Mouse (Mus musculus) macrophage (primary cell): Measurements from ENCODE around the gene St5. TPM values are rescaled to one million over a fixed set of nuclear protein-coding genes. Genes with fewer than 3 reads are reported as not detected.
A peak's percentile ranks its signal among the peaks of the same experiment; 100 is the strongest.

Experiments used
- H3K27ac ChIP-seq: fragments of 350-480 bp; formaldehyde crosslinking; 2 replicates; pipeline ENCODE4 v1.9.0; 2021
- H3K36me3 ChIP-seq: fragments of 350-480 bp; formaldehyde crosslinking; 2 replicates; pipeline ENCODE4 v1.9.0; 2021; ENCODE audit errors: inconsistent target
- H3K4me3 ChIP-seq: fragments of 350-480 bp; formaldehyde crosslinking; 2 replicates; pipeline ENCODE4 v1.9.0; 2021; ENCODE audit errors: inconsistent target
- H3K79me2 ChIP-seq: fragments of 350-480 bp; formaldehyde crosslinking; 2 replicates; pipeline ENCODE4 v1.9.0; 2021; ENCODE audit errors: inconsistent target
- WGBS: methylation state at CpG from one replicate; pipeline ENCODE4 v1.1.7; 2026; ENCODE audit warnings: inconsistent platforms; ENCODE audit not compliant: missing documents; 5-methylcytosine and 5-hydroxymethylcytosine counted together
- polyA plus RNA-seq: library from polyadenylated mRNA; stranded (reverse); fragments of 250-400 nt; gene quantifications from 3 replicates; pipeline ENCODE4 v1.2.4, GENCODE M21; 2018; ENCODE audit warnings: inconsistent platforms

St5 gene
- polyA plus RNA-seq, 1 experiment from 2014 or later: 0.98 TPM

DNA sequence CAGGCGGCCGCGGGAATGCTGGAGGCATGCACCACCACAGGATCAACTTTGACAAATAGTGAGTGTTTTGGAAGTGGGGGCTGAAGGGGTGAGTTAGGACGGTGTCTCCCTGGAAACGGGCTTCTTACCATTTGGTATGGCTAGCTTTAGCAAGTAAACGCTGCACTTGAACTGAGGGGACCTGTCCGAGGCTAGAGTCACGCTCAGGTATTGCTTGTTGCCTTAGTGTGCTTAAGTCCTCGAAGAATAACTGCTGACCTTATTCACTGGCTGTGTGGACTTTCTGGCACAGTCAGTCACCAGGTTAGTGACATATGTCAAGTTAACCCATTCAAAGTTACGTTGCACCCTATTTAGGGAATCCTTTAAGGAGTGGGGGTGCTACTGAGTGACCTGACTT lies 183.5 kb downstream of the St5 start:
- peak overlapping the region; percentile 88 for H3K4me3 ChIP-seq
- peaks cover 30% of the 10 kb centered on the region for H3K36me3 ChIP-seq
- H3K79me2 ChIP-seq: peaks cover 20% of the 10 kb centered on the region
- H3K27ac ChIP-seq: peak overlapping the region; percentile 59
- 8% methylated on average over 10 of the region's 10 CpGs for WGBS

DNA sequence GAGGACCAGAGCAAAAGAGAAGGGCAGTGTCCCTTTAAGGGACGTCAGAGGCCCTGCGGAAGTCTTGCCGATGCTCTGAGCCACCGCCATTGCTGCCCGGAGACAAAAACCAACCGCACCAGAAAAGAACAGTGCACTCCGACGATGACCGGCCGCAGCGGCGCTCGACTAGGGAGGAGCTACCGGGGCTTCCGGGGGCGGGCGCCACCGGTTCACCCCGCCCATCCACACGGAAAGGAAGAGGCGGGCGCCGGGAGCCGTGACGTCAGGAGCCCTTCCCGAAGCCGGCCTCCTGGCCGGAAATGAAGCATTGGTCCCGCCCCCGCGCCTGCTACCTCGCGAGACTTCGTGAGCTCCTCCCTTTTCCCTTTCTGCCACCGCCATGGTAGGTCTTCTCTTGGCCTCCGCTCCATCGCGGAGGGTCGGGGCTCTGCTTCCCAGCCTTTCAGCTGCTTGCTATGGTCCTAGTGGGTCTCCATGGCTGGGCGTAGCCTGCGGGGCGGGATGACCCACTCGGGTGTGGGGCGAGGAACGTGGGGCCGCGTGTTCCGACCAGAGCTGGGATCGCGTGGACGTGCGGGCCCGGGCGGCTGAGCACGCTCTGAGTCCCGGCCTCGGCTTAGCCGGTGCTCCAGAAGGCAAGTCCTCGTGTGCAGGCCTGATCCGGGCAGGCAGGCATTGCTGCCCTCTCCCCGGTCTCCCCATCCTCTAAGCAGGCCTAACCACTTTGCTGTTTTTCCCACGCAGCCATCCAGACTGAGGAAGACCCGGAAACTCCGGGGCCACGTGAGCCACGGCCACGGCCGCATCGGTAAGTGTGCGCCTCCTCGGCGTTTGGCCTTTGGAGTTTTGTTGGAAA lies 184.3 kb downstream of the St5 start, which contains the start of gene Rpl27a:
Rpl27a (plus strand) TSS at position 310 of the 859 bp plus-strand sequence.
- WGBS: 1% methylated on average over 57 of the region's 72 CpGs
- H3K27ac ChIP-seq: peak within 1 kb of the TSS; percentile 86
- H3K79me2 ChIP-seq: peaks cover 20% of the 10 kb centered on the region

DNA sequence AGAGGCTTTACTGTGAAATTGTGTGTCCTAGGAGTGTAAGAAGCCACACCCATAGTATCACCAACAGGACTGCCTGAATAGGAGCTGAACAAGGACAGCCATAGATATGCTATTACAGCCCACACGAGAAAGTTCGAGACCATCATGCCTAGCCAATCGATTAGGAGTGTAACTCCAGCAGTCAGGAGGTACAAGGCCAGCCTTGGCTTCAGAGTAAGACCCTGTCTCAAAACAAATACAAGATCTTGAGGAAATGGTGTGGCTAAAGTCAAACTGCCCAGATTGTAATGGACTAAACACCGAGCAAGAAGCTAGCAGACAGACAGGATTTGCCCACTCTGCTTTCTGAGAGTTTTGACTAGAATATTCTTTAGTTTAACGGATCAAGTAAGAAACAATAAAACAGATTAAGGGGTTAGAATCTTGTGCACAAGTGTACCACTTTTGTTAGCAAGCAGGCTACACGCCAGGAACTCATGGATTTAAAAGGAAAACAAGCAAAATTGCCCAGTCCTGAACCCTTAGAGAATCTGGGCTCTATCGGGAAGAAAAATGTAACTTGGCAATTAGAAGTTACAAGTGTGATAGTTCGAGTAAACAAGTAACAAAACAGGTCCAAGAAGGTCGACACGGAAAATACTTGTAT lies 185.2 kb downstream of the St5 start:
- H3K4me3 ChIP-seq: peak overlapping the region; percentile 55
- peaks cover 20% of the 10 kb centered on the region for H3K79me2 ChIP-seq
- H3K27ac ChIP-seq: peak overlapping the region; percentile 86
- 38% methylated on average over 10 of the region's 10 CpGs for WGBS
- peaks cover 22% of the 10 kb centered on the region for H3K36me3 ChIP-seq

More for the DNA sequence above, 184.3 kb downstream of the St5 start, which contains the start of gene Rpl27a:
- Histone ChIP-seq H3K36me3 (peaks cover 30% of the 10 kb centered on the region), H3K4me3 (peak within 1 kb of the TSS; percentile 88)

- WGBS: 68% methylated on average over 3 of the region's 3 CpGs
These were observed 186.9 kb downstream of the St5 start for GRCm38 (mm10) chr7:109516500-109516899.

DNA sequence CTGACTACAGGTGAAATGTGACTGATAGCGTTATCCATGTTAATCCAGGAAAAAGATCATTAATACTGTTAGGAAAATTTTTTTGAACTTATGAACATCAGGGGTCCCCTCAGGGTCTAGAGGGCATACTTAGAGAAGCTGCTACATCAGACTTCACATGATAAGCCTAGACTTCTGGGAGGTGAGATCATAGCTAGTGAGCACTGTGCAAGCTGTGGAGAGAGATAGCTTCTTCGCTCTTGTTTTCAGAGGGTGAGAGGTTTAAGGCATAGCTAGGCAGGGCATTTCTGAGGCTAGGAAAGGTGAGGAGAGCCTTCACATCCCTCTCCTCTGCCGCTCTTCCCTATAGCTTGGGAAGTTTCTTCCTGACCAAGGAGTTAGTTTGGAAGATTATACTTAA lies 191.6 kb downstream of the St5 start:
- 85% methylated on average over 3 of the region's 3 CpGs for WGBS
- Histone ChIP-seq H3K4me3 (no peak overlapping the region), H3K27ac (no peak overlapping the region), H3K36me3 (no peaks in the 10 kb centered on the region), H3K79me2 (no peaks in the 10 kb centered on the region)

More at GRCm38 (mm10) chr7:109516500-109516899, 186.9 kb downstream of the St5 start:
- Histone ChIP-seq H3K27ac (no peak overlapping the region), H3K36me3 (peaks cover 6% of the 10 kb centered on the region; the same call in 1 of the 2 replicates), H3K4me3 (no peak overlapping the region), H3K79me2 (peaks cover 20% of the 10 kb centered on the region)

- Histone ChIP-seq H3K27ac (no peak overlapping the region), H3K36me3 (no peaks in the 10 kb centered on the region), H3K4me3 (no peak overlapping the region), H3K79me2 (no peaks in the 10 kb centered on the region)
- 21% methylated on average over 2 of the region's 2 CpGs for WGBS
These were observed 192.6 kb downstream of the St5 start for GRCm38 (mm10) chr7:109510799-109511198.

- no peaks in the 10 kb centered on the region for H3K79me2 ChIP-seq
- H3K27ac ChIP-seq: no peak within 1 kb of the TSS
- H3K36me3 ChIP-seq: no peaks in the 10 kb centered on the region
- 93% methylated on average over 4 of the region's 4 CpGs for WGBS
- H3K4me3 ChIP-seq: no peak within 1 kb of the TSS
These were observed 195.4 kb downstream of the St5 start, which contains the start of gene Trim66 for GRCm38 (mm10) chr7:109508034-109508433. TSS of gene Trim66 (minus strand) at chr7:109508134.

DNA sequence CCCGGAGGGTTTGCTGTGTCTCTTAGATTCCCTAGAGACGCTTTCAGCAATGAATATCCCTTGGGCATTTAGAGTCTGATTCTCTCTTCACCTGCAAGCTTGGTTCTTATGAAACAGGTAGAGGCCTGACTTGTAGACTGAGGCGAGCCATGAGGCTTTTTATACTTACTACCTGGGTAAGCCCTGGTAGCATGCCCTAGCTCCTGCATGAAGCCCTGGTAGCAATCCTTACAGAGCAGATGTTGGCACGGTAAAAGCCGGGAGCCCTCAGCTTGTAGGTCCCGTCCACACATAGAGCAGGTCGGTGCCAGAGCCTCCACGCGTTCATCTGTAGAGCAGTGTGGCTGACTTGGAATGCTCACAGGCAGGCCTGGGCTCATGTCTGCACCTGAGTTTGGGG lies 195.8 kb downstream of the St5 start:
- H3K36me3 ChIP-seq: no peaks in the 10 kb centered on the region
- no peak overlapping the region for H3K27ac ChIP-seq
- no peak overlapping the region for H3K4me3 ChIP-seq
- H3K79me2 ChIP-seq: no peaks in the 10 kb centered on the region
- WGBS: 95% methylated on average over 9 of the region's 9 CpGs

DNA sequence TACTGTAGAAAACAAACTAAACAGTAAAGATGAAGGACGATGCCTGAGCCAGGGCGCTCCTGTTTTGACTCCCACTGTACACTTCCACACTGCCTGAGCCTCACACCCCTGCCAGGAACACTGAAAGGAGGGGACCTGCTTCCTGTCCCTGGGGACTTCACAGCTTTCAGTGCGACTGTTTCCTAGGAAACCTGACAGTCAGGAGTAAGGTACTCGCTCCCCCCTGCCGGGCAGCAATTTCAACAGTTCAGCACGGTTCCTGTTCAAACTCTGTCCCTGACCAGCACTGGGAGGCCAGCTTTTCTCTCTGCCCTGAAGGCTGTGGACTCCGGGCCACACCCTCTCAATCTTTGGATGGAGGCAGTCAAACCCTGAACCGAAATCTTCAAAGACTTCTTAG lies 196.3 kb downstream of the St5 start:
- Histone ChIP-seq H3K27ac (no peak overlapping the region), H3K79me2 (no peaks in the 10 kb centered on the region), H3K36me3 (no peaks in the 10 kb centered on the region), H3K4me3 (no peak overlapping the region)
- 54% methylated on average over 8 of the region's 8 CpGs for WGBS

- Histone ChIP-seq H3K4me3 (no peak overlapping the region), H3K27ac (no peak overlapping the region), H3K79me2 (no peaks in the 10 kb centered on the region), H3K36me3 (no peaks in the 10 kb centered on the region)
- 93% methylated on average over 4 of the region's 4 CpGs for WGBS
These were observed 205.9 kb downstream of the St5 start for GRCm38 (mm10) chr7:109497507-109497906.

DNA sequence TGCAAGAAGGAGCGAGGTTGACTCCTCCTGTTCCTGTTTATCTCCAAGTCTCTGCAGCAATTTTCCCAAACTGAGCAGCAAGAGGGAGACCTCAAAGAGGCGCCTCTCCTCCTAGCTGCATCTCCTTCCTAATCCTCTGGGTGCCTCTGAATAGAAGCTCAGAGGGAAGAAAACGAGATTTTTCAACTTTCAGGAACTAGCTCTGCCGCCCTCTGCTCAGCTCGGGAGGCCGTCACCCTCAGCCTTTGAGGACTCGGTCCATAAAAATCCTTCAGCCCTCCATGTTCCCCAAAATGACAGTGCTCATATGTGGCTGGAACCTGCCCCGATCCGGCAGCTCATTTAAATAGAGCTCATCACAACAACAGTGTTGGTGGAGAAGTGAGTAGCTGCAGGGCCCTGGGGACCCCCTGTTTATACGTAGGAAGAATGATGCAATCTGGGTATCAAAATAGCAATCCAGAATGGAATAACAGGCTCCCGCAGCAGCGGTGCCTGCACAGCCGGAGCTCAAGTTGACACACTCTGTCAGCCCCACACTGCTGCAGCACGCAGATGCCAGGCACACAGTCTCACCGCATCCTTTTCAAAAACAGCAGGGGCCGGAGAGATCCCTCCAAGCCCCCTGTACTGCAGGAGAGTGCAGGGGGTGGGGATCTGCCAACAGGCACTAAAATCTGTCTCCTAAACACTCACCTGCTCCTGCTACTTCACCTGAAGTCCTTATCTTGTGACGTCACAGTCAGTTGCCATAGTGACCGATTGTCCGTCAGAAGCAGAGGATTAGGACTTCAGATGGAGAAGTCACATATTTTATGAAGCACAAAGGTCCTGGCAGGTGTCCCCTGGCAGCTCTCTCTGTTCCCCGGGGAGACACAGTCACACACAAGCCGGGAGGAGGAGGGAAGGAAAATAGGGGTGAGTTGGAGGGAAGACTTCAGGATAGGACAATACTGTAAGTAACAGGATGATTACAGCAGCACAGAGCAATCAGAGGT lies 209.8 kb downstream of the St5 start:
- no peaks in the 10 kb centered on the region for H3K36me3 ChIP-seq
- no peak overlapping the region for H3K27ac ChIP-seq
- WGBS: 66% methylated on average over 21 of the region's 21 CpGs
- H3K79me2 ChIP-seq: no peaks in the 10 kb centered on the region
- H3K4me3 ChIP-seq: no peak overlapping the region

GRCm38 (mm10) chr7:109492616-109493318 lies 210.6 kb downstream of the St5 start:
- no peak overlapping the region for H3K4me3 ChIP-seq
- whole genome bisulfite sequencing: 91% methylated on average over 17 of the region's 18 CpGs
- no peaks in the 10 kb centered on the region for H3K36me3 ChIP-seq
- H3K79me2 ChIP-seq: no peaks in the 10 kb centered on the region
- no peak overlapping the region for H3K27ac ChIP-seq

GRCm38 (mm10) chr7:109484221-109484620 lies 219.2 kb downstream of the St5 start:
- 58% methylated on average over 5 of the region's 5 CpGs for WGBS
- no peaks in the 10 kb centered on the region for H3K79me2 ChIP-seq
- H3K36me3 ChIP-seq: no peaks in the 10 kb centered on the region

More at GRCm38 (mm10) chr7:109484221-109484620, 219.2 kb downstream of the St5 start:
- no peak overlapping the region for H3K4me3 ChIP-seq
- H3K27ac ChIP-seq: no peak overlapping the region
